Mouse (Mus musculus) limb, embryonic 11.5 days (tissue): ENCODE results near the gene Pigc. TPM values are rescaled to one million over a fixed set of nuclear protein-coding genes. Genes with fewer than 3 reads are reported as not detected.
A peak's percentile ranks its signal among the peaks of the same experiment; 100 is the strongest.

Source experiments
- ATAC-seq: fragments of 200-750 bp; cut with Nextera tagmentation; 2 replicates; pipeline ENCODE4 v1.8.0; 2017; ENCODE audit warnings: low read depth; ENCODE audit not compliant: insufficient number of reproducible peaks, low FRiP score, low TSS enrichment
- DNase-seq: peaks from one replicate; pipeline ENCODE4 v3.0.0-alpha.2; 2015; ENCODE audit warnings: low spot score
- H3K27ac ChIP-seq: fragments of 300-500 bp; sonication (generic); replicated peaks from 2 replicates; pipeline ENCODE4 v1.5.1; 2014; ENCODE audit warnings: low read depth, mild to moderate bottlenecking, low read length
- H3K27me3 ChIP-seq: fragments of 300-500 bp; sonication (generic); 2 replicates; pipeline ENCODE4 v1.6.1; 2014; ENCODE audit warnings: mild to moderate bottlenecking, low read length, mixed read lengths; ENCODE audit not compliant: control insufficient read depth, insufficient read depth
- H3K36me3 ChIP-seq: fragments of 300-500 bp; sonication (generic); 2 replicates; pipeline ENCODE4 v1.6.1; 2014; ENCODE audit warnings: mild to moderate bottlenecking, low read length, moderate library complexity, mixed read lengths; ENCODE audit not compliant: control insufficient read depth, insufficient read depth
- H3K4me1 ChIP-seq: fragments of 300-500 bp; sonication (generic); 2 replicates; pipeline ENCODE4 v1.6.1; 2014; ENCODE audit warnings: low read length, mixed read lengths; ENCODE audit not compliant: control insufficient read depth, insufficient read depth
- H3K4me2 ChIP-seq: fragments of 300-500 bp; sonication (generic); 2 replicates; pipeline ENCODE4 v1.6.1; 2014; ENCODE audit warnings: low read depth, mild to moderate bottlenecking, moderate library complexity; ENCODE audit not compliant: severe bottlenecking
- H3K4me3 ChIP-seq: fragments of 300-500 bp; sonication (generic); 2 replicates; pipeline ENCODE4 v1.5.1; 2014; ENCODE audit warnings: low read depth, low read length
- H3K9ac ChIP-seq: fragments of 300-500 bp; sonication (generic); 2 replicates; pipeline ENCODE4 v1.6.1; 2014; ENCODE audit warnings: mild to moderate bottlenecking, low read length
- H3K9me3 ChIP-seq: fragments of 300-500 bp; sonication (generic); 2 replicates; pipeline ENCODE4 v1.6.1; 2016; ENCODE audit warnings: low read length; ENCODE audit not compliant: control insufficient read depth
- WGBS: fragments of 180-500 bp; shearing (Covaris S2); extraction: QIAGEN DNeasy Blood & Tissue Kit; methylation state at CpG from one replicate; pipeline ENCODE4 v1.1.7; 2014; 5-methylcytosine and 5-hydroxymethylcytosine counted together
- polyA plus RNA-seq: library from polyadenylated mRNA; unstranded; fragments of >200 nt; fragmentation: Nextera tagmentation; extraction: Ambion mirVana; gene quantifications from 2 replicates; pipeline ENCODE4 v1.2.1, GENCODE M21; 2014

The Pigc gene
- polyA plus RNA-seq, 1 experiment from 2014 or later = 49.8 TPM

GRCm38 (mm10) chr1:161931817-161932216 is 37.2 kb upstream of the Pigc start:
- no peaks in the 10 kb centered on the region for H3K36me3 ChIP-seq
- no peak overlapping the region for H3K4me3 ChIP-seq
- H3K9me3 ChIP-seq = no peaks in the 10 kb centered on the region
- no peak overlapping the region for H3K9ac ChIP-seq
- DNase-seq (no peak), ATAC-seq (no peak)
- H3K4me2 ChIP-seq = no peak overlapping the region
- 76% methylated on average over 10 of the region's 10 CpGs for WGBS
- H3K27me3 ChIP-seq = no peaks in the 10 kb centered on the region
- H3K27ac ChIP-seq = no peak overlapping the region
- H3K4me1 ChIP-seq = 0 out of 2 replicates have a peak, but pooled peaks cover 3% of the 10 kb centered on the region

GRCm38 (mm10) chr1:161932286-161932685 is 36.7 kb upstream of the Pigc start:
- Histone ChIP-seq H3K36me3 (no peaks in the 10 kb centered on the region), H3K27ac (no peak overlapping the region), H3K9me3 (no peaks in the 10 kb centered on the region), H3K27me3 (no peaks in the 10 kb centered on the region), H3K4me2 (no peak overlapping the region), H3K4me3 (no peak overlapping the region), H3K9ac (no peak overlapping the region), H3K4me1 (0 out of 2 replicates have a peak, but pooled peaks cover 3% of the 10 kb centered on the region)
- ATAC-seq (no peak), DNase-seq (no peak)
- 86% methylated on average over 4 of the region's 4 CpGs for WGBS

- Histone ChIP-seq H3K36me3 (no peaks in the 10 kb centered on the region), H3K9ac (no peak overlapping the region), H3K9me3 (no peaks in the 10 kb centered on the region), H3K4me2 (no peak overlapping the region), H3K27me3 (no peaks in the 10 kb centered on the region), H3K4me3 (no peak overlapping the region), H3K4me1 (no peaks in the 10 kb centered on the region), H3K27ac (no peak overlapping the region)
- no peak for DNase-seq
- no peak for ATAC-seq
- WGBS = 91% methylated on average over 2 of the region's 2 CpGs
Observed at GRCm38 (mm10) chr1:161942082-161942481, 26.9 kb upstream of the Pigc start.

GRCm38 (mm10) chr1:161951009-161951779 is 17.8 kb upstream of the Pigc start:
- H3K4me1 ChIP-seq = no peaks in the 10 kb centered on the region
- DNase-seq = peak; percentile 5
- ATAC-seq = no peak
- no peak overlapping the region for H3K4me3 ChIP-seq
- no peaks in the 10 kb centered on the region for H3K36me3 ChIP-seq
- no peak overlapping the region for H3K27ac ChIP-seq
- H3K9me3 ChIP-seq = no peaks in the 10 kb centered on the region
- WGBS = 86% methylated on average over 5 of the region's 5 CpGs
- H3K9ac ChIP-seq = no peak overlapping the region
- no peak overlapping the region for H3K4me2 ChIP-seq
- H3K27me3 ChIP-seq = no peaks in the 10 kb centered on the region

- Histone ChIP-seq H3K27me3 (no peaks in the 10 kb centered on the region), H3K4me1 (no peaks in the 10 kb centered on the region), H3K4me2 (no peak overlapping the region), H3K36me3 (no peaks in the 10 kb centered on the region), H3K27ac (no peak overlapping the region), H3K9ac (no peak overlapping the region), H3K4me3 (no peak overlapping the region), H3K9me3 (no peaks in the 10 kb centered on the region)
- DNase-seq = peak; percentile 15
- ATAC-seq = no peak
- 32% methylated on average over 1 of the region's 1 CpGs for whole genome bisulfite sequencing
Observed at GRCm38 (mm10) chr1:161952599-161952998, 16.4 kb upstream of the Pigc start.

GRCm38 (mm10) chr1:161955846-161956245 is 13.1 kb upstream of the Pigc start:
- Histone ChIP-seq H3K9ac (no peak overlapping the region), H3K4me3 (no peak overlapping the region), H3K9me3 (no peaks in the 10 kb centered on the region), H3K4me2 (no peak overlapping the region), H3K4me1 (no peaks in the 10 kb centered on the region), H3K27me3 (no peaks in the 10 kb centered on the region), H3K36me3 (no peaks in the 10 kb centered on the region), H3K27ac (no peak overlapping the region)
- ATAC-seq (no peak), DNase-seq (peak; percentile 11)
- WGBS = 76% methylated on average over 5 of the region's 5 CpGs

- H3K4me3 ChIP-seq = no peak overlapping the region
- 75% methylated on average over 19 of the region's 19 CpGs for WGBS
Observed at GRCm38 (mm10) chr1:161957964-161958950, 10.7 kb upstream of the Pigc start.

More at GRCm38 (mm10) chr1:161957964-161958950, 10.7 kb upstream of the Pigc start:
- Histone ChIP-seq H3K9me3 (no peaks in the 10 kb centered on the region), H3K27me3 (no peaks in the 10 kb centered on the region), H3K36me3 (no peaks in the 10 kb centered on the region), H3K27ac (no peak overlapping the region), H3K4me2 (no peak overlapping the region), H3K4me1 (peaks cover 4% of the 10 kb centered on the region; the same call in 1 of the 2 replicates), H3K9ac (no peak overlapping the region)
- ATAC-seq = no peak
- DNase-seq = peak; percentile 9
